Mouse (Mus musculus) midbrain, embryonic 12.5 days (tissue): ENCODE results near the gene Ocel1. TPM values are rescaled to one million over a fixed set of nuclear protein-coding genes. Genes with fewer than 3 reads are reported as not detected.

Experiments used
- ATAC-seq: fragments of 200-750 bp; cut with Nextera tagmentation; 2 replicates; pipeline ENCODE4 v1.8.0; 2017; ENCODE audit warnings: low read depth, moderate TSS enrichment, moderate library complexity; ENCODE audit not compliant: low FRiP score
- H3K27ac ChIP-seq: fragments of 300-500 bp; sonication (generic); replicated peaks from 2 replicates; pipeline ENCODE4 v1.5.1; 2016; ENCODE audit warnings: mild to moderate bottlenecking
- H3K27me3 ChIP-seq: fragments of 300-500 bp; sonication (generic); 2 replicates; pipeline ENCODE4 v1.6.1; 2016; ENCODE audit warnings: mild to moderate bottlenecking
- H3K36me3 ChIP-seq: fragments of 300-500 bp; sonication (generic); 2 replicates; pipeline ENCODE4 v1.6.1; 2016
- H3K4me1 ChIP-seq: fragments of 300-500 bp; sonication (generic); 2 replicates; pipeline ENCODE4 v1.6.1; 2016
- H3K4me2 ChIP-seq: fragments of 300-500 bp; sonication (generic); replicated peaks from 2 replicates; pipeline ENCODE4 v1.6.1; 2016; ENCODE audit warnings: mild to moderate bottlenecking, moderate library complexity
- H3K4me3 ChIP-seq: fragments of 300-500 bp; sonication (generic); 2 replicates; pipeline ENCODE4 v1.5.1; 2016; ENCODE audit warnings: mild to moderate bottlenecking
- H3K9ac ChIP-seq: fragments of 300-500 bp; sonication (generic); replicated peaks from 2 replicates; pipeline ENCODE4 v1.6.1; 2016; ENCODE audit warnings: mild to moderate bottlenecking, moderate library complexity
- H3K9me3 ChIP-seq: fragments of 300-500 bp; sonication (generic); 2 replicates; pipeline ENCODE4 v1.6.1; 2016; ENCODE audit warnings: mild to moderate bottlenecking
- WGBS: fragments of 180-500 bp; shearing (Covaris S2); methylation state at CpG from one replicate; pipeline ENCODE4 v1.1.7; 2016; 5-methylcytosine and 5-hydroxymethylcytosine counted together
- polyA plus RNA-seq: library from polyadenylated mRNA; unstranded; fragments of >200 nt; fragmentation: Nextera tagmentation; extraction: Ambion mirVana; gene quantifications from 2 replicates; pipeline ENCODE4 v1.2.1, GENCODE M21; 2016

Ocel1 gene
- polyA plus RNA-seq, 1 experiment from 2014 or later, result 6.3 TPM

GRCm38 (mm10) chr8:71369040-71369718 lies 1.9 kb upstream of the Ocel1 start:
- no peak for ATAC-seq
- no peak overlapping the region for H3K4me2 ChIP-seq
- no peak overlapping the region for H3K4me3 ChIP-seq

DNA sequence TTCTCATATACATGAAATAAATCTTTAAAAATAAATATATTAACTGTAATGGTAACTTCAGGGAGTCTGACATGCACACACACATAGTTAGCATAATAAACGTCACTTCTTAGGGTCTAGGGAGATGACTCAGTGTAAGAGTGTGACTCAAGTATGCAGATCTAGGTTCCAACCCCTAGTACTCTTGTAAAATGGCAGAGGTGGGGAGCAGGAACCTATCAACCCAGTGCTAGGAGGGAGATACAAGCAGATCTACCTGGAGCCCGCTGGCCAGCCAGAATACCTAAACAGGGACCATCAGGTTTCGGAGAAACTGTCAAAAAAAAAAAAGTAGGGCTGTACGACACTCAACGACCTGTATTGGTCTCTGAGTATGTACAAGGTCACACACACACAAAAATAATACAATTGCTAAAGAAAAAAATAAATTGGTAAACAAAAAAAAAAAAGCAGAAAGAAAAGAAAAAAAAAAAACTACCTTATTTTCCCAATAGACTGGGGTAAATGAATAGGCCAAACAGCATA lies 325 bp upstream of the Ocel1 start:
- peaks cover 37% of the 10 kb centered on the region for H3K4me1 ChIP-seq
- no peak for ATAC-seq
- peak overlapping the region; percentile 61; the same call in 1 of the 2 replicates for H3K9ac ChIP-seq
- H3K27ac ChIP-seq, result 0 out of 2 replicates have a peak overlapping the region, but pooled peaks have one; percentile 80
- peaks cover 39% of the 10 kb centered on the region for H3K36me3 ChIP-seq
- H3K27me3 ChIP-seq, result no peaks in the 10 kb centered on the region
- WGBS, result 32% methylated on average over 5 of the region's 5 CpGs
- peak overlapping the region; percentile 51 for H3K4me2 ChIP-seq
- peak overlapping the region; percentile 80 for H3K4me3 ChIP-seq
- no peaks in the 10 kb centered on the region for H3K9me3 ChIP-seq

More at GRCm38 (mm10) chr8:71369040-71369718, 1.9 kb upstream of the Ocel1 start:
- Histone ChIP-seq H3K9ac (no peak overlapping the region), H3K36me3 (peaks cover 25% of the 10 kb centered on the region), H3K27ac (no peak overlapping the region), H3K4me1 (peaks cover 28% of the 10 kb centered on the region), H3K9me3 (no peaks in the 10 kb centered on the region), H3K27me3 (no peaks in the 10 kb centered on the region)
- 94% methylated on average over 10 of the region's 10 CpGs for WGBS

DNA sequence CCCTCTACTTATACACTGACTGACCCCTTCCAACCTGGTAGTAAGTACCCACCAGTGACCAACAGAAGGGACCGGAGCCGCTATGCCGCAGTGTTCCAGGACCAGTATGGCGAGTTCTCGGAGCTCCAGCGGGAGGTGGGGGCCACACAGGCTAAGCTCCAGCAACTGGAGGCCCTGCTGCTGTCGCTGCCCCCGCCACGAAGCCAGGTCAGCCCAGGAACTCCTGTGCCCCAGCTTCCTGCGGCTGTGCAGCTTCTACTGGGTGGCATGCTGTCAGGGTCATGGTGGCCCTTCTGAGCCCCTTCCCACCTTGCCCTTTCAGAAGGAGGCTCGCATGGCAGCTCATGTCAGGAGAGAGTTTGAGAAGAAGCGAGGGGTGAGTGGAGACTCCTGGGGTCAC lies 1.3 kb downstream of the Ocel1 start:
- Histone ChIP-seq H3K27ac (no peak overlapping the region), H3K4me1 (peaks cover 43% of the 10 kb centered on the region)

DNA sequence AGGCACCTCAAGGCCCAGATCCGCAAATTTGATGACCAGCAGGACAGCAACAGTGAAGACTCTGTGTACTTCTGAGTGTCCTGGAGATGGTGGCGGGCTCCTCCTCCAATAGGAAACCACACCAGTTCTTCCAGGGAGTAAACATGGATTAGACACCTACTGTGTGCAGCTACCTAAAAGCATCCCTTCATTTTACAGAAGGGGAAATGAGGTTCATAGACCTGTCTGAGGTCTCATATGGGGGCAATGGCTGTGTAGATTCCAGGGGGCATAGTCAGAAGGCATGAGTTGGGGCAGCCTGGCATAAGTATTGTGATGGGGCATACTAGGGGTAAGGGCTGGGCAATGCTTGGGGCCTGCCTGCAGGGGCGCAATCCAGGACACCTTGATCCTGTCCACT lies 1.9 kb downstream of the Ocel1 start:
- no peaks in the 10 kb centered on the region for H3K9me3 ChIP-seq
- ATAC-seq, result no peak
- H3K27ac ChIP-seq, result no peak overlapping the region
- H3K27me3 ChIP-seq, result peaks cover 18% of the 10 kb centered on the region
- H3K4me2 ChIP-seq, result no peak overlapping the region
- H3K4me3 ChIP-seq, result no peak overlapping the region
- H3K9ac ChIP-seq, result no peak overlapping the region
- peaks cover 43% of the 10 kb centered on the region for H3K36me3 ChIP-seq
- H3K4me1 ChIP-seq, result peaks cover 37% of the 10 kb centered on the region
- WGBS, result 95% methylated on average over 3 of the region's 3 CpGs

More for the DNA sequence above, 1.3 kb downstream of the Ocel1 start:
- no peaks in the 10 kb centered on the region for H3K9me3 ChIP-seq
- H3K9ac ChIP-seq, result no peak overlapping the region
- 82% methylated on average over 12 of the region's 12 CpGs for WGBS
- peaks cover 39% of the 10 kb centered on the region for H3K36me3 ChIP-seq
- ATAC-seq, result no peak
- no peak overlapping the region for H3K4me3 ChIP-seq
- H3K27me3 ChIP-seq, result peaks cover 13% of the 10 kb centered on the region
- no peak overlapping the region for H3K4me2 ChIP-seq

DNA sequence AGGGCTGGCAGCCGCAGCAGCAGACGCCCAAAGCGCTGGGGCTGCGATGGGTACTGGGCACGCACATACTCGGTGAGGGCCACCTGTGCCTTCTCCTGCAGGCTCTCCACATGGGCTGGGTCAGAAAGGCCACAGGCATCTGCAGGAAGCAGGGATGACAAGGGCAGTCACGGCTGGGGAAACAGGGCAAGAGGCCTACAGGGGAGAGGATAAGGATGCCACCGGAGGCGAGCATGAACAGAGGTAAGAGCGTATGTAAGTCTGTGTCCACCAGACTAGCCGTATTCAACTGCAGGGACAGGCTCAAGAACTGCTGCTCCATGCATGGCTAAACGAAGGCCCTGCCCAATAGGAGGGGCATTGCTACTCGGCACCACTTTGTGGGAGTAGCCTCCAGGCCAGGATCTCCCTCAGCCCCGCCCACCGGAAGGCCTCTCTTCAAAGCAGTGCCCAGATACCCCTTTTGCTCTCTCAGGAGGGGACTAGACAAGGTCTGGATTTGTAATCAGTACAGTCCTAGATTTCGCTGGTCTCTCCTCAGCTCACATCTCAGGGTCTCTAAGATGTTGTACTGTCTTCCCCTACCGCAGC lies 3.6 kb downstream of the Ocel1 start:
- Histone ChIP-seq H3K27me3 (peaks cover 18% of the 10 kb centered on the region), H3K27ac (no peak overlapping the region), H3K4me3 (no peak overlapping the region), H3K36me3 (peaks cover 34% of the 10 kb centered on the region), H3K4me1 (peaks cover 42% of the 10 kb centered on the region), H3K4me2 (no peak overlapping the region), H3K9ac (no peak overlapping the region), H3K9me3 (no peaks in the 10 kb centered on the region)
- WGBS, result 79% methylated on average over 17 of the region's 17 CpGs
- no peak for ATAC-seq

GRCm38 (mm10) chr8:71375581-71376422 lies 4.7 kb downstream of the Ocel1 start:
- Histone ChIP-seq H3K4me3 (peak overlapping the region; percentile 38), H3K4me1 (peaks cover 46% of the 10 kb centered on the region), H3K27me3 (peaks cover 21% of the 10 kb centered on the region), H3K9me3 (no peaks in the 10 kb centered on the region), H3K9ac (peak overlapping the region; percentile 59), H3K36me3 (peaks cover 31% of the 10 kb centered on the region), H3K27ac (peak overlapping the region; percentile 68), H3K4me2 (peak overlapping the region; percentile 56)
- WGBS, result 6% methylated on average over 74 of the region's 74 CpGs
- peak; percentile 3 for ATAC-seq

- H3K27ac ChIP-seq, result peak overlapping the region; percentile 68; the same call in 1 of the 2 replicates
- H3K36me3 ChIP-seq, result peaks cover 31% of the 10 kb centered on the region
- peaks cover 24% of the 10 kb centered on the region for H3K27me3 ChIP-seq
- H3K4me2 ChIP-seq, result peak overlapping the region; percentile 56
- 40% methylated on average over 8 of the region's 8 CpGs for WGBS
- no peaks in the 10 kb centered on the region for H3K9me3 ChIP-seq
- H3K4me1 ChIP-seq, result peaks cover 52% of the 10 kb centered on the region
- H3K9ac ChIP-seq, result no peak overlapping the region; the same call in 1 of the 2 replicates
- ATAC-seq, result no peak
- peak overlapping the region; percentile 38 for H3K4me3 ChIP-seq
Observed at GRCm38 (mm10) chr8:71376423-71377030, 5.4 kb downstream of the Ocel1 start.

GRCm38 (mm10) chr8:71379008-71379407 lies 7.9 kb downstream of the Ocel1 start:
- H3K27me3 ChIP-seq, result peaks cover 24% of the 10 kb centered on the region
- no peak for ATAC-seq
- peak overlapping the region; percentile 98 for H3K4me2 ChIP-seq
- H3K27ac ChIP-seq, result peak overlapping the region; percentile 61
- peak overlapping the region; percentile 84 for H3K4me3 ChIP-seq
- peak overlapping the region; percentile 87 for H3K9ac ChIP-seq
- H3K9me3 ChIP-seq, result no peaks in the 10 kb centered on the region
- peaks cover 70% of the 10 kb centered on the region for H3K4me1 ChIP-seq
- 16% methylated on average over 4 of the region's 4 CpGs for WGBS
- peaks cover 21% of the 10 kb centered on the region for H3K36me3 ChIP-seq

DNA sequence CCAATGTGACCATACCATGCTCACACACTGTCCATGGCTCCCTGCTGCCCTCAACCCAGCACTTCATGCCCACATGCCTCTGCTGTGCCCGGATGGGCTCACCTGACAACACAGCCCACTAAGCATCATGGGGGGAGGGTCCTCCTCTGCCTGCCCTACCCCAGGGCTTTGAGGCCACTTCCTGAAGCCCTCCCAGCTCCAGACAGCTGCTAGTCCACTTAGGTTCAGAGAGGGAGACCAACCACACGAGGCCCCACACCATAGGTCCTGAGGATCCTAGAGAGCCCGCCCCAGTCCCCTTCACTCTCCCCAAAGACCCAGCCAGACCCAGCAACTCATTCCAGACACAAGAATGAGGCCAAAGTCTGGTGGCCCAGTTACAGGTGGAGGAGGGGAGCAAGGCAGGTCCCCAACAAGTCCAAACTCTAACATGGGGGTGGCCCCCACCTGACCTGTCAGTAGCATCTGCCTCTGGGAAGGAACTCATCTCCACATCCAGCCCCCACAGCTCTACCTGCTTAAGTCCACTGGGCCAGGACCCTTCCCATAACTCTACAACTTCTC lies 8.5 kb downstream of the Ocel1 start:
- Histone ChIP-seq H3K9ac (peak overlapping the region; percentile 87), H3K36me3 (peaks cover 15% of the 10 kb centered on the region), H3K27ac (peak overlapping the region; percentile 61), H3K27me3 (peaks cover 24% of the 10 kb centered on the region), H3K4me1 (peaks cover 70% of the 10 kb centered on the region), H3K4me2 (peak overlapping the region; percentile 98), H3K4me3 (peak overlapping the region; percentile 84), H3K9me3 (no peaks in the 10 kb centered on the region)
- ATAC-seq, result no peak
- 38% methylated on average over 3 of the region's 3 CpGs for WGBS

GRCm38 (mm10) chr8:71380178-71381171 lies 9.4 kb downstream of the Ocel1 start:
- Histone ChIP-seq H3K4me1 (peaks cover 64% of the 10 kb centered on the region), H3K36me3 (peaks cover 7% of the 10 kb centered on the region), H3K9ac (peak overlapping the region; percentile 87), H3K27ac (peak overlapping the region; percentile 92), H3K4me2 (peak overlapping the region; percentile 98), H3K27me3 (peaks cover 24% of the 10 kb centered on the region), H3K4me3 (peak overlapping the region; percentile 84), H3K9me3 (no peaks in the 10 kb centered on the region)
- WGBS, result 1% methylated on average over 72 of the region's 72 CpGs
- ATAC-seq, result no peak
